Mouse (Mus musculus): ENCODE data around the gene Kif15. TPM values are rescaled to one million over a fixed set of nuclear protein-coding genes. Genes with fewer than 3 reads are reported as not detected.

Gene Kif15
- polyA plus RNA-seq, 1 experiment, result 3.8 TPM

- TF ChIP-seq TCF3 (IDR thresholded peaks at IDR 0.05; ENCODE audit: insufficient read length, low read depth) (no peak), POLR2AphosphoS2 (IDR thresholded peaks at IDR 0.05; ENCODE audit: insufficient read length, low read depth) (no peak), TCF12 (IDR thresholded peaks at IDR 0.05; ENCODE audit: insufficient read depth, poor library complexity, severe bottlenecking) (no peak), SRF (IDR thresholded peaks at IDR 0.05; ENCODE audit: control insufficient read depth, insufficient read length, low read depth) (no peak), MAX (IDR thresholded peaks at IDR 0.05; ENCODE audit: low read depth) (no peak), CEBPB (IDR thresholded peaks at IDR 0.05; ENCODE audit: insufficient read depth, poor library complexity, severe bottlenecking) (no peak), REST (IDR thresholded peaks at IDR 0.05; ENCODE audit: insufficient read depth, insufficient read length) (no peak), MYOD1 (IDR thresholded peaks at IDR 0.05; ENCODE audit: control insufficient read depth in 1 of 3, insufficient read length in 2 of 3, low read depth in 2 of 3) (no peak), E2F4 (IDR thresholded peaks at IDR 0.05; ENCODE audit: insufficient read depth) (no peak), POLR2A (IDR thresholded peaks at IDR 0.05; ENCODE audit: insufficient read length, low read depth) (no peak), MYOG (IDR thresholded peaks at IDR 0.05; ENCODE audit: control insufficient read depth in 1 of 3, insufficient read depth in 1 of 3, insufficient read length in 2 of 3, low read depth in 2 of 3) (no peak), USF1 (IDR thresholded peaks at IDR 0.05; ENCODE audit: low read depth) (no peak)
These were observed 27.9 kb upstream of the Kif15 start, which contains the start of gene Zfp105 for GRCm38 (mm10) chr9:122922936-122923381. Zfp105 (plus strand) TSS chr9:122923072.

GRCm38 (mm10) chr9:122928915-122929314 is 21.9 kb upstream of the Kif15 start:
- TF ChIP-seq MYOD1 (IDR thresholded peaks at IDR 0.05; ENCODE audit: control insufficient read depth in 1 of 3, insufficient read length in 2 of 3, low read depth in 2 of 3), result no peak
- TF ChIP-seq POLR2A (IDR thresholded peaks at IDR 0.05; ENCODE audit: insufficient read length, low read depth), result no peak
- TF ChIP-seq REST (IDR thresholded peaks at IDR 0.05; ENCODE audit: insufficient read depth, insufficient read length), result no peak
- no peak for TF ChIP-seq MYOG (IDR thresholded peaks at IDR 0.05; ENCODE audit: control insufficient read depth in 1 of 3, insufficient read depth in 1 of 3, insufficient read length in 2 of 3, low read depth in 2 of 3)
- no peak for TF ChIP-seq TCF12 (IDR thresholded peaks at IDR 0.05; ENCODE audit: insufficient read depth, poor library complexity, severe bottlenecking)
- no peak for TF ChIP-seq E2F4 (IDR thresholded peaks at IDR 0.05; ENCODE audit: insufficient read depth)
- TF ChIP-seq CEBPB (IDR thresholded peaks at IDR 0.05; ENCODE audit: insufficient read depth, poor library complexity, severe bottlenecking), result no peak
- no peak for TF ChIP-seq MAX (IDR thresholded peaks at IDR 0.05; ENCODE audit: low read depth)
- no peak for TF ChIP-seq USF1 (IDR thresholded peaks at IDR 0.05; ENCODE audit: low read depth)
- no peak for TF ChIP-seq SRF (IDR thresholded peaks at IDR 0.05; ENCODE audit: control insufficient read depth, insufficient read length, low read depth)
- no peak for TF ChIP-seq TCF3 (IDR thresholded peaks at IDR 0.05; ENCODE audit: insufficient read length, low read depth)
- no peak for TF ChIP-seq POLR2AphosphoS2 (IDR thresholded peaks at IDR 0.05; ENCODE audit: insufficient read length, low read depth)
- Histone ChIP-seq H3K27me3 (ENCODE audit: control insufficient read depth, insufficient read depth, insufficient read length) (peaks cover 10% of the 10 kb centered on the region), H3K4me3 (no peak overlapping the region), H3K36me3 (ENCODE audit: control insufficient read depth, insufficient read depth) (no peaks in the 10 kb centered on the region), H3ac (ENCODE audit: control insufficient read depth, insufficient read length) (no peak overlapping the region), H3K4me2 (ENCODE audit: low read depth) (no peak overlapping the region), H3K79me2 (ENCODE audit: control insufficient read depth, insufficient read depth) (no peaks in the 10 kb centered on the region)

More at GRCm38 (mm10) chr9:122922936-122923381, 27.9 kb upstream of the Kif15 start, which contains the start of gene Zfp105:
- Histone ChIP-seq H3K79me2 (ENCODE audit: control insufficient read depth, insufficient read depth) (no peaks in the 10 kb centered on the region), H3K4me2 (ENCODE audit: low read depth) (no peak within 1 kb of the TSS), H3ac (ENCODE audit: control insufficient read depth, insufficient read length) (no peak within 1 kb of the TSS), H3K27me3 (ENCODE audit: control insufficient read depth, insufficient read depth, insufficient read length) (peaks cover 14% of the 10 kb centered on the region), H3K4me3 (no peak within 1 kb of the TSS), H3K36me3 (ENCODE audit: control insufficient read depth, insufficient read depth) (no peaks in the 10 kb centered on the region)

GRCm38 (mm10) chr9:122998406-122999192 is 47.8 kb downstream of the Kif15 start:
- Histone ChIP-seq H3K36me3 (ENCODE audit: control insufficient read depth, insufficient read depth) (peaks cover 9% of the 10 kb centered on the region), H3K4me3 (no peak overlapping the region), H3K79me2 (ENCODE audit: control insufficient read depth, insufficient read depth) (no peaks in the 10 kb centered on the region), H3K27me3 (ENCODE audit: control insufficient read depth, insufficient read depth, insufficient read length) (no peaks in the 10 kb centered on the region), H3ac (ENCODE audit: control insufficient read depth, insufficient read length) (no peak overlapping the region), H3K4me2 (ENCODE audit: low read depth) (no peak overlapping the region)
- TF ChIP-seq SRF (IDR thresholded peaks at IDR 0.05; ENCODE audit: control insufficient read depth, insufficient read length, low read depth) (no peak), MAX (IDR thresholded peaks at IDR 0.05; ENCODE audit: low read depth) (no peak), POLR2AphosphoS2 (IDR thresholded peaks at IDR 0.05; ENCODE audit: insufficient read length, low read depth) (no peak), TCF3 (IDR thresholded peaks at IDR 0.05; ENCODE audit: insufficient read length, low read depth) (no peak), POLR2A (IDR thresholded peaks at IDR 0.05; ENCODE audit: insufficient read length, low read depth) (no peak), USF1 (IDR thresholded peaks at IDR 0.05; ENCODE audit: low read depth) (no peak), CEBPB (IDR thresholded peaks at IDR 0.05; ENCODE audit: insufficient read depth, poor library complexity, severe bottlenecking) (no peak), MYOG (IDR thresholded peaks at IDR 0.05; ENCODE audit: control insufficient read depth in 1 of 3, insufficient read depth in 1 of 3, insufficient read length in 2 of 3, low read depth in 2 of 3) (no peak), REST (IDR thresholded peaks at IDR 0.05; ENCODE audit: insufficient read depth, insufficient read length) (no peak), E2F4 (IDR thresholded peaks at IDR 0.05; ENCODE audit: insufficient read depth) (no peak), MYOD1 (IDR thresholded peaks at IDR 0.05; ENCODE audit: control insufficient read depth in 1 of 3, insufficient read length in 2 of 3, low read depth in 2 of 3) (no peak), TCF12 (IDR thresholded peaks at IDR 0.05; ENCODE audit: insufficient read depth, poor library complexity, severe bottlenecking) (no peak)

- Histone ChIP-seq H3ac (ENCODE audit: control insufficient read depth, insufficient read length) (no peak overlapping the region), H3K36me3 (ENCODE audit: control insufficient read depth, insufficient read depth) (peaks cover 9% of the 10 kb centered on the region), H3K79me2 (ENCODE audit: control insufficient read depth, insufficient read depth) (no peaks in the 10 kb centered on the region), H3K4me2 (ENCODE audit: low read depth) (no peak overlapping the region), H3K4me3 (no peak overlapping the region), H3K27me3 (ENCODE audit: control insufficient read depth, insufficient read depth, insufficient read length) (no peaks in the 10 kb centered on the region)
- TF ChIP-seq TCF3 (IDR thresholded peaks at IDR 0.05; ENCODE audit: insufficient read length, low read depth) (no peak), MYOG (IDR thresholded peaks at IDR 0.05; ENCODE audit: control insufficient read depth in 1 of 3, insufficient read depth in 1 of 3, insufficient read length in 2 of 3, low read depth in 2 of 3) (no peak), SRF (IDR thresholded peaks at IDR 0.05; ENCODE audit: control insufficient read depth, insufficient read length, low read depth) (no peak), E2F4 (IDR thresholded peaks at IDR 0.05; ENCODE audit: insufficient read depth) (no peak), REST (IDR thresholded peaks at IDR 0.05; ENCODE audit: insufficient read depth, insufficient read length) (no peak), CEBPB (IDR thresholded peaks at IDR 0.05; ENCODE audit: insufficient read depth, poor library complexity, severe bottlenecking) (no peak), TCF12 (IDR thresholded peaks at IDR 0.05; ENCODE audit: insufficient read depth, poor library complexity, severe bottlenecking) (no peak), POLR2AphosphoS2 (IDR thresholded peaks at IDR 0.05; ENCODE audit: insufficient read length, low read depth) (no peak), POLR2A (IDR thresholded peaks at IDR 0.05; ENCODE audit: insufficient read length, low read depth) (no peak), MAX (IDR thresholded peaks at IDR 0.05; ENCODE audit: low read depth) (no peak), MYOD1 (IDR thresholded peaks at IDR 0.05; ENCODE audit: control insufficient read depth in 1 of 3, insufficient read length in 2 of 3, low read depth in 2 of 3) (no peak), USF1 (IDR thresholded peaks at IDR 0.05; ENCODE audit: low read depth) (no peak)
These were observed 48.3 kb downstream of the Kif15 start for GRCm38 (mm10) chr9:122999193-122999586.

Measured in myocyte (in vitro differentiated cells).